Mouse (Mus musculus): ENCODE results near the gene Ldlrad3.

Ldlrad3 gene

DNA sequence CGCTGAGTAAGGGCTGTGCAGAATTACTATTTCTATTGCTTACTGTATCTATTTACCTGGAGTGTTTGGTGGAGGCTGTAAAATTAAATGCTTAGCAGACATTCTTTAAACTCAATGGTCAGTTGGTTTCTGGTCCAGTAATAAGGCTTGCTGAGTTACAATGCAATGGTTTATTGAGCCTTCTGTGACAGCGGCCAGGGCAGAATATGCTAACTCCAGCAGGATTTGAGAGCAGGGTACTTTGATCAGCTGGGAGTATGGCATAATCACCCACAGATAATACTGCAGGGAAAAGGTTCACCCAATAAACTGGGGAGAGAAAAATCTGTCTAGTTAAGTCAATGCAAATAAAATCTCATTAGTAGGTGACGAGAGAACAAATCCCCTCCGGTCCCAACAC lies 220.2 kb downstream of the Ldlrad3 start:
- no peak for DNase-seq (ENCODE audit: low spot score)

DNA sequence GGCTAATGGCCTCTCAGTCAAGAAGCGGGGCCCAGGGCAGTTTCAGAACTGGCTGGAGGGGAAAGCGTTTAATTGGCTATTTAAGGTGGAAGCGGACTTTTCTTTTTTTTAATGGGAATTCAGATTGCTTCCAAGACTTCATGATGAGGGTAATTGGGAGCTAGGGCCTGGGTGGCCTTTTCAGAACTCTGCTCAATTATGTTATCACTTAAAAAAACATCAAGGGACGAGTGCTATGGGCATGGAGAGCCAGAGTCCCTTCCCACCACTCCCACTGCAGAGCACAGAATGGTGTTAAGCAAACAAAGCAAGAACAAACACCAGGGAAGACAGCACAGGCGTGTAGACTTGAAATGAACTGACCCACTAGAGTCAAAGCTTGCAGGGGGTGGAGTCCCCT lies 220.7 kb downstream of the Ldlrad3 start:
- DNase-seq (ENCODE audit: low spot score) = no peak

DNA sequence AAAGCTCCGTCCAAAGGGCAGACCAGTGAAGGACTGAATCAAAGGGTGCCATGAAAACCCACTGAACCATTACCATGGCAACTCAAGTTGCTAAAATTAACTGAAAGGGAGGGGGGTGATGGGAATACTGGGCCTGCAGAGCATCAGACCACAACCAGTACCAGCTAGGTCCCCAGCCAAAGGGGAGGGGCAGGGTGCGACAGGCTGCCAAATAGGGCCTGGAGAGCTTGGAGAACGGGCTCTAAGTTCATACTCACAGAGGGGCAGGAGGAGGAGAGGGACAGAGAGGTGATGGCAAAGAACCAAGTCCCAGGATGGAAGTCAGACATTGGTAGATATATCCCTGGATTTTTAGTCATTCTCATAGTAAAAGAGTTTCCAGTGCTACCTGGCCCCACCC lies 222.8 kb downstream of the Ldlrad3 start:
- no peak for DNase-seq (ENCODE audit: low spot score)

DNA sequence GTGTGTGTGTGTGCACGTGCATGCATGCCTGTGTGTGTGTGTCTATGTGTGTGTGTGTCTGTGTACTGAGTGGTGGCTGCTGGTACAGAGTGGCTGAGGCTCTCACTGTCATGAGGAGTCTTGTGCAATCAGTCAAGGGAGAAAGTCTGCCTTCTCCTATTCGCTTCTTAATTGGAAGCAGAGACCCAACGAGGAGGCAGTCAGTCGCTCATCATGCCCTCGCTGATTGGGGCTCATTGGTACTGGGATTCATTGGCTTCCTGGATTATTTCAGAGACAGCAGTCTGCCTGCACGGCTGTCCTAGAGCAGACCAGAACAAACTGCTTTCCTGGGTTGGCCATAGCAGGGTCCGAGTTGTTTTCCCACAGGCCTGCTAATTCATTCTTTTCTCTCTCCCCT lies 223.8 kb downstream of the Ldlrad3 start:
- no peak for DNase-seq (ENCODE audit: low spot score)

DNA sequence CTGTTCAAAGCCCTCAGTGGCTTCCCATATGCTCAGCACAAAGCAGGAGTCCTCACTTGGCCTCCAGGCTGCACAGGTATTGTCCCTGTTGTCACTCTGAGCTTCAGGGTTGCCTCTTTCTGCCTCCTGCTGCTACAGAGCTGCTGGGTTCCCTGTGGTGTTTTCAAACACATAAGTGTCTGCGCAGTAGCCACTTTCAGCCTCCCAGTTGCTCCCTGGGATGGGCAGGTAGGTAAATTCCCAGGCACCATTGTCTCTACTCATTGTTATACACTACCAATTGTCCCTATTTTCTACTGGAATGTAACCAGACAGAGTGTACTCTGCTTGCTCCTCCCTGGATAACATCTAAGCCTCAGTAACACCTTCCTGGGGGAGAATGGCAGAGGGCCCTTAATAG lies 224.8 kb downstream of the Ldlrad3 start:
- DNase-seq (ENCODE audit: low spot score) = no peak

DNA sequence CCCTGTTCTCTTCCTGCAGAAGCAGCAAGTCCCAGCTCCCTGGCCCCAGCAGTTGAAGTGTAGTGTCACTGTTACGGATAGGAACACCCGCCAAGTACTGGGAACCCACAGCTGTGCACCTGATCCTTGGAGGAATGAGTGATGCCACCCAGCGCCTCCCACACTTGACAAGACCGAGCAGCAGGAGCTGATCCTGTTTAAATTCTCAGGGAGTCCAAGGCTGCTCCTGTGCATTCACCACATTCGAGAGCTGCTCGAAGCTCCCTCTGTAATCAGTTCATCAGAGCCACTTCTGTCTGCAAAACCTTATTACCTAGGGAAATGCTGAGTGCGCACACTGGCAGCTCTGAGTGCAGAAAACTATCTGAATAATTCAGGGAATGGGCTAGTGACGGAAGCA lies 225.5 kb downstream of the Ldlrad3 start:
- DNase-seq (ENCODE audit: low spot score) = no peak

DNA sequence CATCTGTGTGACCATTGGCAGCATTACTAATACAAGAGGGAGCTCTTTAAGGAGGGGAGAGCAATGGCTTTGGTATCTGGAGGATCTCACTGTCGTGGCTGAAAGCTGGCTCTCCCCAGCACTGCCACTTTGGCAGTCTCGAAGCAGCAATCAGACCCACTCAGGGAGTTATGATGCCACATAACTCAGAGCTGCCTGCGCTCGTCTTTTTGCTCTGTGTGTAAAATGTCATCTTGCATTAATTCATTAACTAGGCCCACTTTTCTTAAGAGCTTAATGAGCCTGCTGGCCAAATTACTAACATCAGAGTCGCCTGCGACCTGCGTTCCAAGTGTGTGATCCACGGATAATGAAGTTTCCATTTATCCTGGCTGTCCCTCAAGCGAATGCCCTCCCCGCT lies 230.1 kb downstream of the Ldlrad3 start:
- DNase-seq (ENCODE audit: low spot score) = no peak

DNA sequence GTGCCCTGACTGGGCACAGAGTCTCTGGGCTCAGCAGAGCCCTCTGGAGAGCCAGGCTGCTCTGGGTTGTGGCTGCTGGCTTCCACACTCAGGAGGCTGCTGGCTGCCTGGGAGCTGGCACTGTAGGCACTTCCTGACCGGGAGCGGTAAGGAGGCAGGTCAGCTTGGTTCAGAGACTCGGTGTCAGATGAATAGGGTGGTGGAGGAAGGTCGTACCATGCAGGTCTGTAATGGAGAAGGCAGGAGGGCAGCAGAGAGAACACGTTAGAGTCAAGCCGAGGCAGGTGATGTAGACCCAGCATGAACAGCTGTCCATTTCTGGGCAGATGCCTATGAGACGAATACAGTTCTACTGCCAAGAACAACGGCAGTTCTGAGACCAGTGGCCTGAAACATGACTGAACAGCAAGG lies 233.2 kb downstream of the Ldlrad3 start:
- no peak for DNase-seq (ENCODE audit: low spot score)

DNA sequence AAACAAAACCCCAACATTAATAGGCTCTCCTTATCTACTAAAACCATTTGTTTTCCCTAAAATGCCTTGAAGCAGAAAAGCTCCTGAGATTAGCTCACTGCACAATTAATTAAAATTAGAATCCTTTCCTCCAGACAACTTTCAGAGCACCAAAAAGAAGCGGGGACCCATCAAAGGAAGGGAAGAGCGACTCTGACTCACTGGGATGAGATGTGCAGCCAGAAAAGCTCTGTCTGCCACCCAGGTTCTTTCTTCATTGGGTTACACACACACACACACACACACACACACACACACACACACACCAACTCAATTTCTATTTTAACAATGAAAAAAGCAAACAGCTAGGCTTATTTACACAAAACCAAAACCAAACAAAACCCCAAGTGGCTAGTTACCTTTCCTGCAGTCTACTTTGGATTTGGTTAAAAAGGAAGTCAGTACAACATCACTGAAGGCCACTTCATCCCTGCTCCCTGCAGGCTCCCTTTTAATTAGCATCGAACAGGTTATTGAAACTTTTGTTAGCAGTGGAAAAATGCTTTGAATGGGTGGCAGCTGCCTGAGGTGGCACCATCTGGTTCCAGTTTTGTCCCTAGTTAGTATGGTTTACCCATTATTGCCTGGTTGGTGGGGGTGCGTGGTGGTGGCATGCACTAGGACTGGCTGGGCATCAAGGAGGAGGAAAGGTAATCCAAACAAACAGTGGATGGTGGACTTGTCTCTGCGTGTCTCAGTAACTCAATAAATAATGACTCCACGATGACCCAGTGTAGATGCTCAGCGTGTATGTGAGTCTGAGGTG lies 235.3 kb downstream of the Ldlrad3 start:
- DNase-seq (ENCODE audit: low spot score) = no peak

DNA sequence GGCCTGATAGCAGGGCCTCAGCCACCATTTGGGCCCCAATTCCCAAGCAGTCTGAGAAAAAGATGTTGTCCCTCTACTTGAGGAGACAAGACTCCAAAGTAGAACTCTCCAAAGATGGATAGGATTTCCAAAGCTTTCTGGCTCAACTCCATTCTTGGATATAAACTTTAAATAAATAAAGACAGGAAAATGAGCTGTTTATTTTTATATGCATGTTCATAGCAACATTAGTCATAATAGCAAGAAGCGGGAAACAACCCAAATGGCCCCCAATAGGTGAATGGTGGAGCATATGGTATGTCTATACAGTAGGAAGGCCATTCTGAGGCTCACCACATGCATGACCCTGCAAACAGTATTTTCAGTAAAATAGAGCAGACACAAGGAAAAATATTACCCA lies 251.2 kb downstream of the Ldlrad3 start:
- DNase-seq (ENCODE audit: low spot score) = no peak

DNA sequence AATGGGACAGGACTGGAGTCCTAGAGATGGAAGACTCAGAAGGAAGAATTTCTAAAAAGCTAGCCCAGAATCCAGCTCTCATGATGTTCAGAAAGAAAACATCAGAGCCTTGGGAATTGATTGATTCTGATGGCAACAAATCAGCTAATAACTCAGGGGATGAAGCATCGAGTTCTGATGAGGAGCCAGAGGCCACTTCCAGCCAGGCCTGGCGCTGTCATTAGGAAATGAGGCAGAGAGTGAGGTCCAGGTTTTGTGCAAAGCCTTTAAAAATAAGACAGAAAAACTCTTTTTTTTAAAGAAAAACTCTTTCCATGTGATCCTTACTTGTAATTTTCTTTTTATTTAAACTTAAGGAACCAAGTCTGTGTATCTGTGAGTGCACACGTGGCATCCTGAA lies 252.9 kb downstream of the Ldlrad3 start:
- DNase-seq (ENCODE audit: low spot score) = no peak

DNA sequence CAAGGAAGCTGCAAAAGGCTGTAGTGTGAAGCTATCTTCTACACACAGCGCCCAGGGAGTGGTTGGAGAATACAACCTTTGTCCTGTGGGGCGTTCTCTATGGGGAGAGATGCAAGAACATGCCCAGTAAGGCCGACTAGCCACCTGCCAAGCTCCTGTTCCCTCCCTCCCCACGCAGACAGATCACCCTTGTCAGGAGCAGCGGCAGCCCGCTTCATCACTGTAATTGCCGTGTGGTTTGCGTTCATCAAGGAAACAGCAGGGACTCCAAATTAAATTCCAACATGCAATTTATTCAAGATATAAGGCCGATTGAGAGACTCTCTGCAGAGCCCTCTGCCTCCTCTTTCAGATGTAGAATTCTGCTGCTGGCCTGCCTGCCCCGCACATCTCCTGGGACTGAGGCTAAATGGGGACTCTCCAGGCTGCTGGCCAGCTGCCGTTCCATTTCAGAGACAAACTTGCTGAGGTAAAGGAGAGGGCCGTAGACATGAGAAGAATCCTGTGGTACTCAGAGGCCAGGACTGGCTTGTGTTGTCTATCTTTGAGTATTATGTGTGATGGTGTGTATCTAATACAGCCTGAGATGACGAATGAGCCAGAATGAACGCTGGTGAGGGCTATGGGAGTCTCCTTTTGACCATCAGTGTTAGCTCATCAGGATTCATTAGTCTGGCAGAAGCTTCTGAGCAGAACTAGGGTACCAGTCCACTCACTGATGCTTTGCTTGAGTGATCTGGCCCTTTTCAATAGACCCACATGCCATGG lies 253.8 kb downstream of the Ldlrad3 start:
- DNase-seq (ENCODE audit: low spot score) = no peak

DNA sequence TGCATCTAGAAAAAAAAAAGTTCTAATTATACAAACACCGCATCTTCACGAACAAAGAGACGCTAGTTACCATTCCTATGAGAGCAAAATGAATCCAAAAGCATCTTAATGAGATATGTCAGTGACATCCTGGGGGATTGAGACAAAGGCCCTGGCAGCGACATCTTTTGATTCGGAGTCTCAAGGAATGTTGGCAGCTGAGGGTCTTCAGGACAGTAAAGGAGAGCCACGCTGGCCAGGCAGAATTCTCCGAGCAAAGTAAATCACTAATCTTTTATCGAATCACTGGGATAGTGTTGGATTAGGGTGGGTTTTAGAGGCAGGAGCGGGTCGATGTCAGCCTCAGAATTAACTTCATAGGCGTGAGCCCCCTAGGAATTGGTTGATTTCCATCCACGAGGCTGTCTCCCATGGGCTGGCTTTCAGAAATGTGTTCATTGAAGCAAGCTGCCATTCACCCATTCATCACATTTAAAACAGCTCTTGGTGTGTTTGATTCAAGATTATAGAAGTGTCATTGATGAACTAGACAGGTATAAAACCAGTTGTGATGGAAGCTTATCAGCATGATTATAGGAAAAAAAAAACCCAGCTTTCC lies 260.5 kb downstream of the Ldlrad3 start:
- DNase-seq (ENCODE audit: low spot score) = no peak

DNA sequence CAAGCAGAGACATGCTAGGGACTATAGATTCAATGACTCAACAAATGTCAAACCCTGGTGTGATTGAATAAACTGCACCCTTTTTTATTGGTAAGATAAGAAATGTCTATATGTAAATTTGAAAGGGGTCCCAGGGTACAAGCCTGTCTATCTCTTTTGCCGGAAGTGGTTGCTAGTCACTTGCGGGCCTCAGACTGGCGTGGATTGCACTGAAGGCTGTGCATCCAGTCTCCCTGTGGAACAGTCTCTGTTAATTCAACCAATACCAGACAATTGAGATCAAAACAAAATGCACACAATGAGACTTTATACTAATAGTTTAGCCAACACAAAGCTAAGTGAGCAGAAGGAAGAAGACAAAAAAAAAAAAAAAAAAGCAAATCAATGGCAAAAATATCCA lies 261.0 kb downstream of the Ldlrad3 start:
- no peak for DNase-seq (ENCODE audit: low spot score)

DNA sequence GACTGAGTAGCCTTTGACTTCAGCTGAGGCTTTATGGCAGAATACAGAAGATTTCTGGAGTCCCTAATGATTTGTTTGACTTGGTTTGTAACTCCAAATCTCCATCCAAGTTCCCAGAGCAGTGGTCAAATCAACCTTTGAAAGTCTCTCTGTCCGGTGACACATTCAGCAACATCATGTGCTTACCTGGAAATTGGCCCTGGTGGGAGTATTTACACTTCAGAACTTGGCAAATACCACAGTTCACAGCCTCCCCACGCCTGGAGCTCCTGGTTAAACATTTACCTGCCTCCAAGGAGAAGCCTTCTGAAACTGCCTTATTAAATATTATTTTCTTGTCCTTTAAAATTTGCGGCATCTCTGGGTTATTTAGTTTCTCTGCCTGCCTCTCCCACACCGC lies 263.0 kb downstream of the Ldlrad3 start:
- no peak for DNase-seq (ENCODE audit: low spot score)

DNA sequence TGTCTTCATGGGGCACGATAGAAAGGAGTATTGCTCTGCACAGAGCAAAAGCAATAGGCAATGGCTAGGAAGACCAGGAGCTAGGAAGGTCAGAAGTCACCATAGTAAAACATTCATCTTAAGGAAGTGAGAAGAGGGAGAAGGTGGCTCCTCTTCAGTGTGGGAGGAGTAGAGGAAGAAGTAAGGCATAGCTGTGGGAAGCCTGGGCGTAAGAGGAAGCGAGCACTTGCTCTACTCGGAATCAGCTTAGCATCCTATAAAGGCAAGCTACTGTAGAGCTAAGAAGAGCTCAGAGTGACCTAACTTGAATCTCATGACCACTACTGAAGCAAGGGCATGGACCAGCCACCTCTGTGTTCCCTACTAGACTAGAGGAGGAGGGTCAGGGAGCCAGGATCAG lies 263.9 kb downstream of the Ldlrad3 start:
- DNase-seq (ENCODE audit: low spot score) = no peak

DNA sequence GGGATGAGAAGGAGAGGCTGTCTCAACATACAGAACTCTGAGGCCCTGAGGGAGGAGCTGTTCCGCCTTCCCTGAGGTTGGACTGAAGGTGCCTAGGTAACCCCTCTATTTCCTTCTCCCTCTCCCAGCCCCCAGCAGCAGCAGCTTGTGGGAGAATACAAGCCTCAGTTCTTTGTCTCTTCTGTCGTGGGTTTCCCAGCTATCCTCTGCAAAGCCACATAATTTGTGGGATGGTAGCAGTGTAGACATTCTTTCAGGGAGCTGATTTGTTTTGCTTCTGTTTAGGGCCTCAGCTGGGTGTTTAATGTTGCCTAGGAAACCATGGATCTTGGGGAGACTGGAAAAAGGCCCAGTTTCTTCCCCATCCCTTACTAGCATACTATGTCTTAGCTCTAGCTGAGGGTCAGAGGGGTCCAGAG lies 266.0 kb downstream of the Ldlrad3 start:
- DNase-seq (ENCODE audit: low spot score) = no peak

DNA sequence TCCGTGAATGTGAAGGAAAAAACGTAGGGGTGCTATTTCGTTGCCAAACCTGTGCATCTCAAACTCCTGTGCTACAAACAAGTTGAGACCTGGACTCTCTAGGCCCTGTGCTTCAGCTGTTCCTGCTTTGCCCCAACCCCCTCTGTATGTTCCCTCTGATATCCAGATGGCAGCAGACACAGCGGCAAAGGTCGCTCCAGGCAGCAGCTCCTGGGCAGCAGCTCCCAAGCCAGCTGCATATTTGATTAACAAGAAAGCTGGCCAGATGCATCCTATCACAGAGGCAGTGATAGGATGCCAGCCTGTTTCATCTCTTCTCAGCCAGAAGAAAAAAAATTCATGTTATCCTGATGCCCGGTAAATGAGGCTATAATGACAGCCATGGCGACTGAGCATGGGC lies 267.7 kb downstream of the Ldlrad3 start:
- no peak for DNase-seq (ENCODE audit: low spot score)

DNA sequence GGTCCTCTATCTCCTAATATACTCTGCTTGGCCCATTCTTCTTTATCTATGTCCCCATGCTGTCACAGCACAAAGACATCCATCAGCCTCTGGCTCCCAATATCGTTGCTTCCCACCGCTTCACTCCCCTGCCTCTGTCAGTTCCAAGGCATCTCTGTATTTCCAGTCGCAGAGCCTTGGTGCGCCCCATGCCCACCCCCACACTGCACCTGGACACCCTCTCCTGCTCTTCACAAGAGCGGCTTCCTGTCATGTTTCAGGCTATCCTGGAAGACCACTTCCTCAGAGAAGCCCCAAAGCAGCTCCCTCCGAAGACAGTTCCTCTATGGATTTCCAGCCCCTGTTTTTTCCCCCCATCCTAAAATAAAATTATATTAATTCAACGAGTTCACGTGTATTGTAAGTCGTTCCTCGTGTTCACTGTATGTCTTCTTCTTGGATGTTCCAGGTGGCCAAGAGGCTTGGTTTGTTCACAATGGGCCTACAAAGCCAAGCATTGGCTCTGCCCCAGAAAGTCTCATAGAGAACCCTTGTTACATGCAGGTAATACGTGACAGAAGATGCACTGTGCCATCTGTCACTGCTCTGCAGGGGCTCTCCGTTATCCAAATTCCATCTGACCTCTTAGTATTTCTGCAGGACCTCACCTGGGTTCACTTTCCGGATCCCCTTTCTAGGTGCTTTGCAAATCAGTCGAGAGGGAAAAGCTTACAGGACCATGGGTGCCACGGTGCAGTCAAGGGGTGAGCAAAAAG lies 276.7 kb downstream of the Ldlrad3 start:
- DNase-seq (ENCODE audit: low spot score) = no peak

DNA sequence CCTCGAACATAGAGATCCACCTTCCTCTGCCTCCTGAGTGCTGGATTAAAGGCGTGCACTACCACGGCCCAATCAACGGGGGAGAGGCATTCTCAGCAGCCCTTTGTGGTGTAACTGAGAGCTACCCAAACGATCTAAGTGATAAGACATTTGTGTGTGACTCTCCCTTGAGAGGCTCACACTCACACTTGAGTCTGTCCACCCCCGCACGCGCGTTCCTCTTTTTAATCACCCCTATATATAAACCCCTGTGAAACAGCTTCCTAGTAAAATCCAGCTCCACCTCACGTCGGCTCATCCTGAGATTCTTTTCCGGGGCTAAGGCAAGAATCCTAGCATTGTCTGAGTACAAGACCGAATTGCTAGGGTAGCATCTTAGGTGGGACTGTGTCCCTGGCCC lies 277.4 kb downstream of the Ldlrad3 start:
- no peak for DNase-seq (ENCODE audit: low spot score)

DNA sequence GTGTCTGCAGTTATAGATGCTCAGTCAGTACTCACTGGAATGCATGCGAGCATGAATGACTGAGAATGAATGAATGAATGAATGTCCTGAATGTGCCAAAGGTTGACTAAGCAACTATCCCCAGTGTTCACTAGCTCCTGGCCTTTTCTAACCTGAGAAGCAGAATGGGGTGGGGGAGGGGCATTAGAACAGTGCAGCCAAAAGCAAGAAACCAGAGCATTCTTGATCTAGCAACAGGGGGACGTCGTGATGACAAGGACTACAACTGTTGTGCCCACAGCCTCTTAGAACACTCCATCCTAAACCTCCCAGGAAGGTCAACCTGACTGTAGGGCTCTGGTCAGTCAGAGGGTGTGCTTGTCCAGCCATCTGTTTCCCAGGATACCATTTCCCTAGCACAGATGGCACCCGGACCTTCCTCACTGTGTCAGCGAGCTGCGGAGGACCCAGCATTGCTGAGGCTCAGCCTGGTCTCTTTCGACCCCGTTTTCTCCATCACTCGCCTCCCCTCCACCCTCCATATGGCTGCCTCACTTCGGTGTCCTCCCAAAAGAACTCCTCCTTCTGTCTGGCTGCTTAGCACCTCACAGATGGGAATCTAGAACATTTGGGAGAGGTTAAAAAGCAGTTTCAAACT lies 278.7 kb downstream of the Ldlrad3 start:
- DNase-seq (ENCODE audit: low spot score) = no peak

DNA sequence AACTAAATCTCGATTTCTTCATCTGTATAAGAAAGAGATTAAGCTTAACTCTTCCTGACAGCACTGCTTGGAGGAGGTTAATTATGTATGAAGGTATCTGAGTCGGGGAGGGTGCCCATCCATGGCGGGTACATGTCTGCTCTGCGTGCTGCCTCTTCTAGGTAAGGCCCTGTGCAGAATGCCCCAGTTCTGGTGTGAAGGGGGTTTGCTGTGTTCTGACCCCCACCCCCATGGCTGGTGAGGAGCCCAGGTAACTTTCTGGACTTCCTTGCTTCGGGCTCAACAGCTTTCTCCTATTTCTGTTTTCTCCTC lies 279.9 kb downstream of the Ldlrad3 start:
- DNase-seq (ENCODE audit: low spot score) = no peak
